Mouse (Mus musculus) T-helper 2 cell (primary cell): ENCODE measurements around the gene Nav2.

ENCODE experiments used
- in situ Hi-C: fragments of 300-600 bp; cut with MboI, MseI; formaldehyde crosslinking; loops from one replicate; pipeline ENCODE4 v1.15.1; 2025; ENCODE audit warnings: high pct_unique_total_duplicates

Gene Nav2

GRCm38 (mm10) chr7:49200270-49200669 lies 291.8 kb downstream of the Nav2 start:
- in situ Hi-C loops = no loop called here

GRCm38 (mm10) chr7:49202971-49203370 lies 294.5 kb downstream of the Nav2 start:
- in situ Hi-C loops = no loop called here

- in situ Hi-C loops = no loop called here
Observed at GRCm38 (mm10) chr7:49204856-49205255, 296.3 kb downstream of the Nav2 start.

- in situ Hi-C loops = no loop called here
Observed at GRCm38 (mm10) chr7:49205551-49205950, 297.0 kb downstream of the Nav2 start.

GRCm38 (mm10) chr7:49206775-49207676 lies 298.5 kb downstream of the Nav2 start:
- in situ Hi-C loops = no loop called here

GRCm38 (mm10) chr7:49209526-49209925 lies 301.0 kb downstream of the Nav2 start:
- in situ Hi-C loops = no loop called here

GRCm38 (mm10) chr7:49210721-49211120 lies 302.2 kb downstream of the Nav2 start:
- in situ Hi-C loops = no loop called here

- in situ Hi-C loops = no loop called here
Observed at GRCm38 (mm10) chr7:49213011-49213410, 304.5 kb downstream of the Nav2 start.

GRCm38 (mm10) chr7:49217786-49218185 lies 309.3 kb downstream of the Nav2 start:
- in situ Hi-C loops = no loop called here

GRCm38 (mm10) chr7:49225741-49226140 lies 317.2 kb downstream of the Nav2 start:
- in situ Hi-C loops = no loop called here

- in situ Hi-C loops = no loop called here
Observed at GRCm38 (mm10) chr7:49232969-49233368, 324.5 kb downstream of the Nav2 start.

- in situ Hi-C loops = no loop called here
Observed at GRCm38 (mm10) chr7:49234288-49234687, 325.8 kb downstream of the Nav2 start.

GRCm38 (mm10) chr7:49235271-49235681 lies 326.8 kb downstream of the Nav2 start:
- in situ Hi-C loops = no loop called here

GRCm38 (mm10) chr7:49235821-49236220 lies 327.3 kb downstream of the Nav2 start:
- in situ Hi-C loops = no loop called here

GRCm38 (mm10) chr7:49240461-49240860 lies 331.9 kb downstream of the Nav2 start:
- in situ Hi-C loops = no loop called here

GRCm38 (mm10) chr7:49241229-49241751 lies 332.8 kb downstream of the Nav2 start:
- in situ Hi-C loops = no loop called here

GRCm38 (mm10) chr7:49242261-49242660 lies 333.7 kb downstream of the Nav2 start:
- in situ Hi-C loops = no loop called here

GRCm38 (mm10) chr7:49243079-49243478 lies 334.6 kb downstream of the Nav2 start:
- in situ Hi-C loops = no loop called here

GRCm38 (mm10) chr7:49245537-49246239 lies 337.2 kb downstream of the Nav2 start:
- in situ Hi-C loops = no loop called here

- in situ Hi-C loops = no loop called here
Observed at GRCm38 (mm10) chr7:49246240-49246578, 337.7 kb downstream of the Nav2 start.

- in situ Hi-C loops = no loop called here
Observed at GRCm38 (mm10) chr7:49246584-49247481, 338.3 kb downstream of the Nav2 start.
